Mouse (Mus musculus) splenic B cell, adult 2 months (primary cell): ENCODE measurements around the gene Plxna3.
"Not testable (repeated sequence)": the region's sequence is repeated elsewhere in the genome, so short reads cannot be mapped to it uniquely, and the experiment has no call there.

Experiments
- DNase-seq: peaks from one replicate; pipeline ENCODE4 v3.0.0-alpha.2; 2011; ENCODE audit warnings: low read depth, low spot score
- H3K27me3 ChIP-seq: 2 replicates; pipeline ENCODE4 v1.6.1; 2012; ENCODE audit warnings: mild to moderate bottlenecking, low read length, moderate library complexity, mixed read lengths; ENCODE audit not compliant: control insufficient read depth, poor library complexity, insufficient read depth, severe bottlenecking
- H3K36me3 ChIP-seq: 2 replicates; pipeline ENCODE4 v1.6.1; 2012; ENCODE audit warnings: mild to moderate bottlenecking, low read length, moderate library complexity, mixed read lengths; ENCODE audit not compliant: control insufficient read depth, poor library complexity, insufficient read depth, severe bottlenecking

Gene Plxna3

GRCm38 (mm10) chrX:74330166-74330930 lies 1.5 kb downstream of the Plxna3 start:
- Histone ChIP-seq H3K36me3 (no peaks in the 10 kb centered on the region), H3K27me3 (no peaks in the 10 kb centered on the region)
- DNase-seq: no peak

- DNase-seq: no peak
- Histone ChIP-seq H3K36me3 (no peaks in the 10 kb centered on the region), H3K27me3 (no peaks in the 10 kb centered on the region)
These were observed 24.0 kb downstream of the Plxna3 start for GRCm38 (mm10) chrX:74352645-74353466.

GRCm38 (mm10) chrX:74353467-74353770 lies 24.6 kb downstream of the Plxna3 start, which contains the start of gene Lage3:
Gene Lage3 (minus strand): TSS chrX:74353618.
- H3K36me3 ChIP-seq: no peaks in the 10 kb centered on the region
- H3K27me3 ChIP-seq: no peaks in the 10 kb centered on the region
- DNase-seq: peak; percentile 87

- not testable (repeated sequence) for H3K27me3 ChIP-seq, DNase-seq
These were observed 28.2 kb downstream of the Plxna3 start for GRCm38 (mm10) chrX:74357069-74357468.

GRCm38 (mm10) chrX:74359171-74359570 lies 30.3 kb downstream of the Plxna3 start:
- DNase-seq: no peak
- no peaks in the 10 kb centered on the region for H3K27me3 ChIP-seq

More at GRCm38 (mm10) chrX:74357069-74357468, 28.2 kb downstream of the Plxna3 start:
- H3K36me3 ChIP-seq: not testable (repeated sequence)

GRCm38 (mm10) chrX:74367512-74367911 lies 38.6 kb downstream of the Plxna3 start:
- H3K27me3 ChIP-seq: no peaks in the 10 kb centered on the region
- no peak for DNase-seq
- no peaks in the 10 kb centered on the region for H3K36me3 ChIP-seq

More at GRCm38 (mm10) chrX:74359171-74359570, 30.3 kb downstream of the Plxna3 start:
- H3K36me3 ChIP-seq: no peaks in the 10 kb centered on the region

- no peaks in the 10 kb centered on the region for H3K27me3 ChIP-seq
- peak; percentile 66 for DNase-seq
- H3K36me3 ChIP-seq: no peaks in the 10 kb centered on the region
These were observed 39.5 kb downstream of the Plxna3 start for GRCm38 (mm10) chrX:74368209-74368909.

- no peaks in the 10 kb centered on the region for H3K27me3 ChIP-seq
- DNase-seq: peak; percentile 95
These were observed 44.2 kb downstream of the Plxna3 start, which contains the start of the genes Ubl4a and Slc10a3 for GRCm38 (mm10) chrX:74372888-74373549. Gene Ubl4a (minus strand): TSS chrX:74373218. Gene Slc10a3 (minus strand): TSS chrX:74373349.

GRCm38 (mm10) chrX:74384451-74384850 lies 55.6 kb downstream of the Plxna3 start:
- no peaks in the 10 kb centered on the region for H3K27me3 ChIP-seq
- no peak for DNase-seq
- peaks cover 3% of the 10 kb centered on the region; the same call in 1 of the 2 replicates for H3K36me3 ChIP-seq

More at GRCm38 (mm10) chrX:74372888-74373549, 44.2 kb downstream of the Plxna3 start, which contains the start of the genes Ubl4a and Slc10a3:
- no peaks in the 10 kb centered on the region for H3K36me3 ChIP-seq

- peaks cover 3% of the 10 kb centered on the region; the same call in 1 of the 2 replicates for H3K36me3 ChIP-seq
- DNase-seq: no peak
These were observed 59.3 kb downstream of the Plxna3 start for GRCm38 (mm10) chrX:74388153-74388552.

GRCm38 (mm10) chrX:74392535-74393443 lies 63.9 kb downstream of the Plxna3 start, which contains the start of the genes Fam3a and Ikbkg:
Gene Fam3a (minus strand): TSS chrX:74393272.
Gene Ikbkg (plus strand): TSS chrX:74393290.
- DNase-seq: peak; percentile 94
- Histone ChIP-seq H3K27me3 (no peaks in the 10 kb centered on the region), H3K36me3 (no peaks in the 10 kb centered on the region)

More at GRCm38 (mm10) chrX:74388153-74388552, 59.3 kb downstream of the Plxna3 start:
- H3K27me3 ChIP-seq: no peaks in the 10 kb centered on the region
